Mouse (Mus musculus): ENCODE measurements around the gene Mrpl1. TPM values are rescaled to one million over a fixed set of nuclear protein-coding genes. Genes with fewer than 3 reads are reported as not detected.

Gene Mrpl1
- polyA plus RNA-seq, 1 experiment from 2014 or later = 21.4 TPM

Other genes with a start within 250 kb of the Mrpl1 start
- 23.3 and 26.2 TPM in 2 replicates for gene Cnot6l, start 45.3 kb upstream of the Mrpl1 start, polyA plus RNA-seq (2015; fragmentation: Nextera tagmentation; extraction: Ambion mirVana)
- gene Fras1, start 164.5 kb downstream of the Mrpl1 start, polyA plus RNA-seq (2015; fragmentation: Nextera tagmentation; extraction: Ambion mirVana) = 20.4 and 21.8 TPM in 2 replicates